Mouse (Mus musculus): ENCODE measurements at regions not wholly inside any gene's neighbourhood (a gene's known extent, or its start where the extent isn't known, plus 50 kb on each side); places are given as distances from the start of the nearest gene placed in this dataset.

GRCm38 (mm10) chr9:85112928-85113327 is 199.6 kb upstream of the Gm11114 start:
- Histone ChIP-seq H3K4me1 (no peaks in the 10 kb centered on the region), H3K27me3 (replicated peaks) (no peaks in the 10 kb centered on the region), H3K4me3 (no peak overlapping the region), H3K9me3 (no peaks in the 10 kb centered on the region), H3K36me3 (replicated peaks) (no peaks in the 10 kb centered on the region), H3K27ac (no peak overlapping the region), H3K9ac (no peak overlapping the region), H3K4me2 (no peak overlapping the region)
- 92% methylated on average over 3 of the region's 3 CpGs for WGBS
- no peak for ATAC-seq (replicated peaks)

GRCm38 (mm10) chr9:85114234-85114633 is 198.3 kb upstream of the Gm11114 start:
- no peak overlapping the region for H3K4me2 ChIP-seq

GRCm38 (mm10) chr9:85120061-85120460 is 192.5 kb upstream of the Gm11114 start:
- H3K36me3 ChIP-seq (replicated peaks) = no peaks in the 10 kb centered on the region

More at GRCm38 (mm10) chr9:85114234-85114633, 198.3 kb upstream of the Gm11114 start:
- no peak for ATAC-seq (replicated peaks)
- 86% methylated on average over 2 of the region's 2 CpGs for WGBS
- no peaks in the 10 kb centered on the region for H3K9me3 ChIP-seq
- no peaks in the 10 kb centered on the region for H3K36me3 ChIP-seq (replicated peaks)
- no peak overlapping the region for H3K27ac ChIP-seq
- H3K27me3 ChIP-seq (replicated peaks) = no peaks in the 10 kb centered on the region
- H3K9ac ChIP-seq = no peak overlapping the region
- no peak overlapping the region for H3K4me3 ChIP-seq
- H3K4me1 ChIP-seq = no peaks in the 10 kb centered on the region

GRCm38 (mm10) chr9:85121059-85121458 is 191.5 kb upstream of the Gm11114 start:
- ATAC-seq (replicated peaks) = no peak
- H3K4me2 ChIP-seq = no peak overlapping the region
- H3K4me3 ChIP-seq = no peak overlapping the region
- H3K27me3 ChIP-seq (replicated peaks) = no peaks in the 10 kb centered on the region
- H3K36me3 ChIP-seq (replicated peaks) = no peaks in the 10 kb centered on the region
- no peaks in the 10 kb centered on the region for H3K9me3 ChIP-seq
- no peaks in the 10 kb centered on the region for H3K4me1 ChIP-seq
- no peak overlapping the region for H3K9ac ChIP-seq
- no peak overlapping the region for H3K27ac ChIP-seq

More at GRCm38 (mm10) chr9:85120061-85120460, 192.5 kb upstream of the Gm11114 start:
- no peaks in the 10 kb centered on the region for H3K27me3 ChIP-seq (replicated peaks)
- ATAC-seq (replicated peaks) = no peak
- no peak overlapping the region for H3K9ac ChIP-seq
- H3K4me2 ChIP-seq = no peak overlapping the region
- no peaks in the 10 kb centered on the region for H3K9me3 ChIP-seq
- H3K27ac ChIP-seq = no peak overlapping the region
- no peaks in the 10 kb centered on the region for H3K4me1 ChIP-seq
- 90% methylated on average over 1 of the region's 1 CpGs for whole genome bisulfite sequencing
- H3K4me3 ChIP-seq = no peak overlapping the region

GRCm38 (mm10) chr9:85123706-85124105 is 188.9 kb upstream of the Gm11114 start:
- Histone ChIP-seq H3K36me3 (replicated peaks) (no peaks in the 10 kb centered on the region), H3K4me1 (no peaks in the 10 kb centered on the region), H3K27ac (no peak overlapping the region), H3K27me3 (replicated peaks) (no peaks in the 10 kb centered on the region), H3K4me3 (no peak overlapping the region), H3K4me2 (no peak overlapping the region), H3K9me3 (no peaks in the 10 kb centered on the region), H3K9ac (no peak overlapping the region)
- 24% methylated on average over 3 of the region's 3 CpGs for WGBS
- no peak for ATAC-seq (replicated peaks)

- Histone ChIP-seq H3K9ac (no peak overlapping the region), H3K9me3 (no peaks in the 10 kb centered on the region), H3K27me3 (replicated peaks) (no peaks in the 10 kb centered on the region), H3K4me3 (no peak overlapping the region), H3K4me1 (no peaks in the 10 kb centered on the region), H3K4me2 (no peak overlapping the region), H3K27ac (no peak overlapping the region), H3K36me3 (replicated peaks) (no peaks in the 10 kb centered on the region)
- 81% methylated on average over 4 of the region's 4 CpGs for WGBS
- no peak for ATAC-seq (replicated peaks)
Observed at GRCm38 (mm10) chr9:85125775-85126174, 186.8 kb upstream of the Gm11114 start.

GRCm38 (mm10) chr9:85126541-85126940 is 186.0 kb upstream of the Gm11114 start:
- Histone ChIP-seq H3K4me2 (no peak overlapping the region), H3K36me3 (replicated peaks) (no peaks in the 10 kb centered on the region), H3K27ac (no peak overlapping the region), H3K9ac (no peak overlapping the region), H3K27me3 (replicated peaks) (no peaks in the 10 kb centered on the region), H3K4me3 (no peak overlapping the region), H3K4me1 (no peaks in the 10 kb centered on the region), H3K9me3 (no peaks in the 10 kb centered on the region)
- WGBS = 89% methylated on average over 6 of the region's 6 CpGs
- no peak for ATAC-seq (replicated peaks)

- no peaks in the 10 kb centered on the region for H3K36me3 ChIP-seq (replicated peaks)
- no peak overlapping the region for H3K27ac ChIP-seq
- no peak overlapping the region for H3K4me3 ChIP-seq
- H3K4me2 ChIP-seq = no peak overlapping the region
- 73% methylated on average over 4 of the region's 4 CpGs for WGBS
- H3K9me3 ChIP-seq = no peaks in the 10 kb centered on the region
- no peak overlapping the region for H3K9ac ChIP-seq
- no peaks in the 10 kb centered on the region for H3K4me1 ChIP-seq
- no peak for ATAC-seq (replicated peaks)
- no peaks in the 10 kb centered on the region for H3K27me3 ChIP-seq (replicated peaks)
Observed at GRCm38 (mm10) chr9:85127107-85127506, 185.5 kb upstream of the Gm11114 start.

GRCm38 (mm10) chr9:85134900-85135299 is 177.7 kb upstream of the Gm11114 start:
- H3K9me3 ChIP-seq = no peaks in the 10 kb centered on the region
- WGBS = 100% methylated on average over 1 of the region's 1 CpGs
- no peak overlapping the region for H3K4me3 ChIP-seq
- H3K27me3 ChIP-seq (replicated peaks) = no peaks in the 10 kb centered on the region
- 0 out of 2 replicates have a peak, but pooled peaks cover 5% of the 10 kb centered on the region for H3K4me1 ChIP-seq
- H3K27ac ChIP-seq = no peak overlapping the region
- H3K9ac ChIP-seq = no peak overlapping the region
- no peak overlapping the region for H3K4me2 ChIP-seq
- no peak for ATAC-seq (replicated peaks)
- no peaks in the 10 kb centered on the region for H3K36me3 ChIP-seq (replicated peaks)

- no peak overlapping the region for H3K4me3 ChIP-seq
- H3K4me2 ChIP-seq = no peak overlapping the region
- no peaks in the 10 kb centered on the region for H3K36me3 ChIP-seq (replicated peaks)
- H3K27me3 ChIP-seq (replicated peaks) = no peaks in the 10 kb centered on the region
- H3K9ac ChIP-seq = no peak overlapping the region
- WGBS = 83% methylated on average over 6 of the region's 6 CpGs
- ATAC-seq (replicated peaks) = no peak
- H3K27ac ChIP-seq = no peak overlapping the region
- no peaks in the 10 kb centered on the region for H3K9me3 ChIP-seq
- 0 out of 2 replicates have a peak, but pooled peaks cover 5% of the 10 kb centered on the region for H3K4me1 ChIP-seq
Observed at GRCm38 (mm10) chr9:85136715-85137582, 175.6 kb upstream of the Gm11114 start.

GRCm38 (mm10) chr9:85139891-85140290 is 172.7 kb upstream of the Gm11114 start:
- WGBS = 80% methylated on average over 4 of the region's 4 CpGs
- no peak for ATAC-seq (replicated peaks)
- Histone ChIP-seq H3K9me3 (no peaks in the 10 kb centered on the region), H3K36me3 (replicated peaks) (no peaks in the 10 kb centered on the region), H3K4me2 (no peak overlapping the region), H3K27me3 (replicated peaks) (no peaks in the 10 kb centered on the region), H3K27ac (no peak overlapping the region), H3K4me1 (0 out of 2 replicates have a peak, but pooled peaks cover 5% of the 10 kb centered on the region), H3K9ac (no peak overlapping the region), H3K4me3 (no peak overlapping the region)

GRCm38 (mm10) chr9:85144363-85144762 is 168.2 kb upstream of the Gm11114 start:
- no peaks in the 10 kb centered on the region for H3K36me3 ChIP-seq (replicated peaks)
- H3K27me3 ChIP-seq (replicated peaks) = no peaks in the 10 kb centered on the region
- WGBS = 90% methylated on average over 2 of the region's 2 CpGs
- ATAC-seq (replicated peaks) = no peak
- no peak overlapping the region for H3K4me3 ChIP-seq
- no peak overlapping the region for H3K27ac ChIP-seq
- H3K9ac ChIP-seq = no peak overlapping the region
- H3K4me2 ChIP-seq = no peak overlapping the region
- no peaks in the 10 kb centered on the region for H3K9me3 ChIP-seq
- H3K4me1 ChIP-seq = 0 out of 2 replicates have a peak, but pooled peaks cover 2% of the 10 kb centered on the region

- no peaks in the 10 kb centered on the region for H3K4me1 ChIP-seq
- H3K36me3 ChIP-seq (replicated peaks) = no peaks in the 10 kb centered on the region
- H3K27me3 ChIP-seq (replicated peaks) = no peaks in the 10 kb centered on the region
- H3K4me2 ChIP-seq = no peak overlapping the region
- no peak overlapping the region for H3K4me3 ChIP-seq
- H3K9ac ChIP-seq = no peak overlapping the region
- H3K9me3 ChIP-seq = no peaks in the 10 kb centered on the region
- WGBS = 94% methylated on average over 1 of the region's 1 CpGs
- ATAC-seq (replicated peaks) = no peak
- no peak overlapping the region for H3K27ac ChIP-seq
Observed at GRCm38 (mm10) chr9:85165632-85166031, 146.9 kb upstream of the Gm11114 start.
